Mouse (Mus musculus) kidney, adult 9 months (tissue): ENCODE measurements at regions not wholly inside any gene's neighbourhood (a gene's known extent, or its start where the extent isn't known, plus 50 kb on each side); places are given as distances from the start of the nearest gene placed in this dataset.
A peak's percentile ranks its signal among the peaks of the same experiment; 100 is the strongest.

Experiments
- DNase-seq: peaks from one replicate; pipeline ENCODE4 v3.0.0; 2022

GRCm38 (mm10) chr4:134990651-134991050, 60.0 kb downstream of the Syf2 start:
- DNase-seq = no peak

- no peak for DNase-seq
Measured at GRCm38 (mm10) chr4:134993526-134994122, 62.9 kb downstream of the Syf2 start.

- DNase-seq = no peak
Measured at GRCm38 (mm10) chr4:134994205-134994604, 63.5 kb downstream of the Syf2 start.

GRCm38 (mm10) chr4:134994648-134995047, 64.0 kb downstream of the Syf2 start:
- no peak for DNase-seq

- peak; percentile 91 for DNase-seq
Measured at GRCm38 (mm10) chr4:134995052-134995451, 64.4 kb downstream of the Syf2 start.

- no peak for DNase-seq
Measured at GRCm38 (mm10) chr4:134996121-134996520, 65.4 kb downstream of the Syf2 start.

- DNase-seq = peak; percentile 28
Measured at GRCm38 (mm10) chr4:134997461-134998434, 67.0 kb downstream of the Syf2 start.

- DNase-seq = no peak
Measured at GRCm38 (mm10) chr4:134998928-134999658, 68.4 kb downstream of the Syf2 start.

GRCm38 (mm10) chr4:135002091-135002925, 71.6 kb downstream of the Syf2 start:
- no peak for DNase-seq

GRCm38 (mm10) chr4:135011365-135011764, 80.7 kb downstream of the Syf2 start:
- DNase-seq = no peak

GRCm38 (mm10) chr4:135012945-135013344, 82.2 kb downstream of the Syf2 start:
- DNase-seq = no peak

- DNase-seq = no peak
Measured at GRCm38 (mm10) chr4:135013932-135014331, 83.2 kb downstream of the Syf2 start.

- DNase-seq = peak; percentile 59
Measured at GRCm38 (mm10) chr4:135018018-135018417, 87.3 kb downstream of the Syf2 start.

- no peak for DNase-seq
Measured at GRCm38 (mm10) chr4:135019120-135019519, 88.4 kb downstream of the Syf2 start.

- no peak for DNase-seq
Measured at GRCm38 (mm10) chr4:135020262-135020991, 89.7 kb downstream of the Syf2 start.

- DNase-seq = no peak
Measured at GRCm38 (mm10) chr4:135023200-135023599, 92.5 kb downstream of the Syf2 start.

GRCm38 (mm10) chr4:135025802-135026201, 94.7 kb upstream of the Runx3 start:
- DNase-seq = no peak

- no peak for DNase-seq
Measured at GRCm38 (mm10) chr4:135027136-135027535, 93.3 kb upstream of the Runx3 start.

- DNase-seq = no peak
Measured at GRCm38 (mm10) chr4:135029723-135030122, 90.7 kb upstream of the Runx3 start.

GRCm38 (mm10) chr4:135032461-135032860, 88.0 kb upstream of the Runx3 start:
- DNase-seq = no peak

GRCm38 (mm10) chr4:135033302-135033701, 87.2 kb upstream of the Runx3 start:
- no peak for DNase-seq

GRCm38 (mm10) chr4:135034406-135034805, 86.0 kb upstream of the Runx3 start:
- DNase-seq = peak; percentile 52
